Mouse (Mus musculus): Measurements from ENCODE around the gene Fance. TPM values are rescaled to one million over a fixed set of nuclear protein-coding genes. Genes with fewer than 3 reads are reported as not detected.
A peak's percentile ranks its signal among the peaks of the same experiment; 100 is the strongest.
"Not testable (repeated sequence)": the region's sequence is repeated elsewhere in the genome, so short reads cannot be mapped to it uniquely, and the experiment has no call there.

The Fance gene
- total RNA-seq, 2 experiments from 2014 or later: 14.8 to 20.1 TPM

GRCm38 (mm10) chr17:28349264-28349880 is 36.1 kb downstream of the Fance start:
- no peak for DNase-seq

GRCm38 (mm10) chr17:28349901-28350465 is 36.7 kb downstream of the Fance start:
- peak; percentile 65 for DNase-seq

- peak; percentile 88 for DNase-seq
Measured at GRCm38 (mm10) chr17:28350466-28351352, 37.4 kb downstream of the Fance start, which contains the start of gene Tead3. Tead3 (minus strand) TSS chr17:28350817.

GRCm38 (mm10) chr17:28351353-28351890 is 38.1 kb downstream of the Fance start:
- no peak for DNase-seq

- no peak for DNase-seq
Measured at GRCm38 (mm10) chr17:28352018-28352417, 38.7 kb downstream of the Fance start.

- DNase-seq: no peak
Measured at GRCm38 (mm10) chr17:28355871-28356270, 42.6 kb downstream of the Fance start.

GRCm38 (mm10) chr17:28358576-28359261 is 45.4 kb downstream of the Fance start:
- DNase-seq: not testable (repeated sequence)

GRCm38 (mm10) chr17:28360531-28361277 is 47.4 kb downstream of the Fance start:
- DNase-seq: no peak

GRCm38 (mm10) chr17:28361921-28362652 is 48.8 kb downstream of the Fance start:
- no peak for DNase-seq

- no peak for DNase-seq
Measured at GRCm38 (mm10) chr17:28362653-28363292, 49.5 kb downstream of the Fance start.

- no peak for DNase-seq
Measured at GRCm38 (mm10) chr17:28363507-28363906, 50.2 kb downstream of the Fance start.

- DNase-seq: no peak
Measured at GRCm38 (mm10) chr17:28365122-28365521, 51.8 kb downstream of the Fance start, which contains the start of gene Tulp1. Tulp1 (minus strand) TSS chr17:28365222.

- peak; percentile 90 for DNase-seq
Measured at GRCm38 (mm10) chr17:28368449-28368848, 55.1 kb downstream of the Fance start.

- no peak for DNase-seq
Measured at GRCm38 (mm10) chr17:28369056-28369455, 55.7 kb downstream of the Fance start.

- DNase-seq: no peak
Measured at GRCm38 (mm10) chr17:28371286-28371685, 58.0 kb downstream of the Fance start.

- no peak for DNase-seq
Measured at GRCm38 (mm10) chr17:28371941-28372340, 58.6 kb downstream of the Fance start.

GRCm38 (mm10) chr17:28373821-28374220 is 60.5 kb downstream of the Fance start:
- DNase-seq: peak; percentile 60

- no peak for DNase-seq
Measured at GRCm38 (mm10) chr17:28374494-28374893, 61.2 kb downstream of the Fance start.

- DNase-seq: no peak
Measured at GRCm38 (mm10) chr17:28375592-28376061, 62.3 kb downstream of the Fance start.
